Mouse (Mus musculus): Measurements from ENCODE around the gene Iqsec2. TPM values are rescaled to one million over a fixed set of nuclear protein-coding genes. Genes with fewer than 3 reads are reported as not detected.

Gene Iqsec2
- total RNA-seq (2021): 10 to 100 TPM; 61.3 to 75.9 TPM
- polyA plus RNA-seq (2012; rRNA removed): 111 and 126 TPM in 2 replicates
- long read RNA-seq, full-length matches to known transcripts: 24 of 45 reads
- long read RNA-seq, partial matches to known transcripts: 6 of 45 reads
- long read RNA-seq, other reads (novel, unspliced or antisense): 15 of 45 reads

GRCm38 (mm10) chrX:152143941-152144741, at the start of gene Iqsec2:
Iqsec2 (plus strand) TSS chrX:152144268.
- no peaks in the 10 kb centered on the region for H3K79me2 ChIP-seq (replicated peaks; ENCODE audit: control insufficient read depth, insufficient read depth, low read length)
- no peak for TF ChIP-seq CTCF (IDR thresholded peaks at IDR 0.05)
- no peak for TF ChIP-seq POLR2A (IDR thresholded peaks at IDR 0.05; ENCODE audit: insufficient read depth, low read depth, low read length)
- no peak for TF ChIP-seq EP300 (IDR thresholded peaks at IDR 0.05; ENCODE audit: insufficient read depth, low read depth, low read length)
- peak within 1 kb of the TSS; percentile 69 for H3K4me3 ChIP-seq
- peak within 1 kb of the TSS; percentile 68 for H3K27ac ChIP-seq
- peak; percentile 61 to 63 for DNase-seq
- peak within 1 kb of the TSS; percentile 65 for H3K9ac ChIP-seq (ENCODE audit: low read depth, low read length)
- H3K4me1 ChIP-seq (ENCODE audit: control insufficient read depth, insufficient read depth, low read length): peaks cover 11% of the 10 kb centered on the region
- intact Hi-C loops (cut with DNase I): loop anchor here (10.0 kb wide), 2 partner anchors 619 to 1629 kb away; partner anchors contain the start of gene Phf8
- H3K36me3 ChIP-seq (ENCODE audit: control insufficient read depth, insufficient read depth, low read length): peaks cover 4% of the 10 kb centered on the region
- WGBS: 11% methylated on average over 42 of the region's 78 CpGs
- H3K27me3 ChIP-seq (ENCODE audit: control insufficient read depth, insufficient read depth, low read length): no peaks in the 10 kb centered on the region

GRCm38 (mm10) chrX:152097572-152097971, 46.5 kb upstream of the Iqsec2 start:
- no peak for DNase-seq
- 33% methylated on average over 1 of the region's 1 CpGs for WGBS
- intact Hi-C loops (cut with DNase I): no loop called here
- Histone ChIP-seq H3K27me3 (ENCODE audit: control insufficient read depth, insufficient read depth, low read length) (no peaks in the 10 kb centered on the region), H3K79me2 (replicated peaks; ENCODE audit: control insufficient read depth, insufficient read depth, low read length) (no peaks in the 10 kb centered on the region), H3K4me3 (no peak overlapping the region), H3K36me3 (ENCODE audit: control insufficient read depth, insufficient read depth, low read length) (no peaks in the 10 kb centered on the region), H3K9ac (ENCODE audit: low read depth, low read length) (no peak overlapping the region), H3K27ac (no peak overlapping the region), H3K4me1 (ENCODE audit: control insufficient read depth, insufficient read depth, low read length) (no peaks in the 10 kb centered on the region)
- TF ChIP-seq EP300 (IDR thresholded peaks at IDR 0.05; ENCODE audit: insufficient read depth, low read depth, low read length) (no peak), CTCF (IDR thresholded peaks at IDR 0.05) (no peak), POLR2A (IDR thresholded peaks at IDR 0.05; ENCODE audit: insufficient read depth, low read depth, low read length) (no peak)

GRCm38 (mm10) chrX:152121687-152122086, 22.4 kb upstream of the Iqsec2 start:
- no peaks in the 10 kb centered on the region for H3K36me3 ChIP-seq (ENCODE audit: control insufficient read depth, insufficient read depth, low read length)
- no peak overlapping the region for H3K4me3 ChIP-seq
- no peak overlapping the region for H3K27ac ChIP-seq
- H3K4me1 ChIP-seq (ENCODE audit: control insufficient read depth, insufficient read depth, low read length): no peaks in the 10 kb centered on the region
- TF ChIP-seq CTCF (IDR thresholded peaks at IDR 0.05) (no peak), POLR2A (IDR thresholded peaks at IDR 0.05; ENCODE audit: insufficient read depth, low read depth, low read length) (no peak), EP300 (IDR thresholded peaks at IDR 0.05; ENCODE audit: insufficient read depth, low read depth, low read length) (no peak)
- H3K9ac ChIP-seq (ENCODE audit: low read depth, low read length): no peak overlapping the region
- WGBS: 75% methylated on average over 1 of the region's 1 CpGs
- no peaks in the 10 kb centered on the region for H3K27me3 ChIP-seq (ENCODE audit: control insufficient read depth, insufficient read depth, low read length)
- intact Hi-C loops (cut with DNase I): no loop called here
- no peaks in the 10 kb centered on the region for H3K79me2 ChIP-seq (replicated peaks; ENCODE audit: control insufficient read depth, insufficient read depth, low read length)
- no peak for DNase-seq

GRCm38 (mm10) chrX:152130777-152131176, 13.3 kb upstream of the Iqsec2 start:
- WGBS: 71% methylated on average over 3 of the region's 3 CpGs
- no peaks in the 10 kb centered on the region for H3K36me3 ChIP-seq (ENCODE audit: control insufficient read depth, insufficient read depth, low read length)
- no peaks in the 10 kb centered on the region for H3K27me3 ChIP-seq (ENCODE audit: control insufficient read depth, insufficient read depth, low read length)
- intact Hi-C loops (cut with DNase I): loop anchor here (5.0 kb wide), 1 partner anchor 113 kb away; the partner anchor contains the start of genes Ribc1 and Smc1a
- no peaks in the 10 kb centered on the region for H3K79me2 ChIP-seq (replicated peaks; ENCODE audit: control insufficient read depth, insufficient read depth, low read length)
- DNase-seq: no peak
- TF ChIP-seq POLR2A (IDR thresholded peaks at IDR 0.05; ENCODE audit: insufficient read depth, low read depth, low read length) (no peak), EP300 (IDR thresholded peaks at IDR 0.05; ENCODE audit: insufficient read depth, low read depth, low read length) (no peak), CTCF (IDR thresholded peaks at IDR 0.05) (no peak)
- no peak overlapping the region for H3K4me3 ChIP-seq
- H3K27ac ChIP-seq: no peak overlapping the region
- H3K4me1 ChIP-seq (ENCODE audit: control insufficient read depth, insufficient read depth, low read length): no peaks in the 10 kb centered on the region
- no peak overlapping the region for H3K9ac ChIP-seq (ENCODE audit: low read depth, low read length)

GRCm38 (mm10) chrX:152132029-152132428, 12.0 kb upstream of the Iqsec2 start:
- intact Hi-C loops (cut with DNase I): loop anchor here (2.0 to 5.0 kb wide), 3 partner anchors 15 to 221 kb away; partner anchors contain the start of genes Ribc1 and Smc1a
- Histone ChIP-seq H3K27me3 (ENCODE audit: control insufficient read depth, insufficient read depth, low read length) (no peaks in the 10 kb centered on the region), H3K27ac (no peak overlapping the region)

GRCm38 (mm10) chrX:152135195-152135594, 8.9 kb upstream of the Iqsec2 start:
- WGBS: 26% methylated on average over 2 of the region's 2 CpGs
- DNase-seq: peak in 1 of 2 experiments; percentile 14

More at GRCm38 (mm10) chrX:152132029-152132428, 12.0 kb upstream of the Iqsec2 start:
- TF ChIP-seq EP300 (IDR thresholded peaks at IDR 0.05; ENCODE audit: insufficient read depth, low read depth, low read length) (no peak), CTCF (IDR thresholded peaks at IDR 0.05) (peak; percentile 74), POLR2A (IDR thresholded peaks at IDR 0.05; ENCODE audit: insufficient read depth, low read depth, low read length) (no peak)
- Histone ChIP-seq H3K4me1 (ENCODE audit: control insufficient read depth, insufficient read depth, low read length) (no peaks in the 10 kb centered on the region), H3K79me2 (replicated peaks; ENCODE audit: control insufficient read depth, insufficient read depth, low read length) (no peaks in the 10 kb centered on the region), H3K4me3 (no peak overlapping the region), H3K36me3 (ENCODE audit: control insufficient read depth, insufficient read depth, low read length) (no peaks in the 10 kb centered on the region), H3K9ac (ENCODE audit: low read depth, low read length) (no peak overlapping the region)
- DNase-seq: no peak
- 65% methylated on average over 2 of the region's 2 CpGs for WGBS

More at GRCm38 (mm10) chrX:152135195-152135594, 8.9 kb upstream of the Iqsec2 start:
- no peaks in the 10 kb centered on the region for H3K4me1 ChIP-seq (ENCODE audit: control insufficient read depth, insufficient read depth, low read length)
- no peak overlapping the region for H3K27ac ChIP-seq
- H3K36me3 ChIP-seq (ENCODE audit: control insufficient read depth, insufficient read depth, low read length): no peaks in the 10 kb centered on the region
- H3K27me3 ChIP-seq (ENCODE audit: control insufficient read depth, insufficient read depth, low read length): no peaks in the 10 kb centered on the region
- no peak overlapping the region for H3K4me3 ChIP-seq
- intact Hi-C loops (cut with DNase I): no loop called here
- TF ChIP-seq EP300 (IDR thresholded peaks at IDR 0.05; ENCODE audit: insufficient read depth, low read depth, low read length) (no peak), CTCF (IDR thresholded peaks at IDR 0.05) (no peak), POLR2A (IDR thresholded peaks at IDR 0.05; ENCODE audit: insufficient read depth, low read depth, low read length) (no peak)
- H3K9ac ChIP-seq (ENCODE audit: low read depth, low read length): no peak overlapping the region
- no peaks in the 10 kb centered on the region for H3K79me2 ChIP-seq (replicated peaks; ENCODE audit: control insufficient read depth, insufficient read depth, low read length)

Measured in heart, adult 2 months (tissue).